Mouse (Mus musculus): ENCODE results near the gene Jam2.

DNA sequence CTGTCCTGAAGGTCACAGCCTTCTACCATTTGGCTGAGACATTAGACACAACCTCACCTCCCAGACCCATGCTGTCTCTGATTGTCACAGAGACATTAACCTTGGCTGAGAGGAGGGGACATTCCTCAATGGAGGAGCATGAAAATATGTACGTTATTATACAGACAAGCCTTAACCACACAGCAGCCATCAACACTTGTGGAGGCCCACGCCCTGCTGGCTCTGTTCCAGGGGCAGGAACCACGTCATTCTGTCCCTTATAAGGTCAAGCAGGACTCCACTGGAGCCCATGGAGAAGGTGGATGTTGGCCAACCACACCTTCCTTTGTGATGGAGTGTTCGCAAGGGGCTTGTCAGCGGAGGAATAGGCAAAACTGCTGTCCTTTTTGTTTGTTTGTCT, 5.8 kb downstream of the Jam2 start:
- no peak for TF ChIP-seq CTCF (IDR thresholded peaks at IDR 0.05; ENCODE audit: low read depth, low read length)
- no peak for TF ChIP-seq GATA1 (IDR thresholded peaks at IDR 0.05; ENCODE audit: borderline replicate concordance, low read length)
- TF ChIP-seq TAL1 (conservative IDR thresholded peaks at IDR 0.05; ENCODE audit: low read depth, low read length): no peak
- TF ChIP-seq GATA2 (IDR thresholded peaks at IDR 0.05; ENCODE audit: borderline replicate concordance, low read depth, low read length): no peak
